Mouse (Mus musculus): Measurements from ENCODE around the gene Cdc42.

- TF ChIP-seq CTCF (IDR thresholded peaks at IDR 0.05; ENCODE audit: low read depth, low read length) (no peak), GATA2 (IDR thresholded peaks at IDR 0.05; ENCODE audit: borderline replicate concordance, low read depth, low read length) (no peak)
Observed at GRCm38 (mm10) chr4:137304106-137304505, 53.4 kb downstream of the Cdc42 start.
